Mouse (Mus musculus): ENCODE measurements around the gene Ccr3. TPM values are rescaled to one million over a fixed set of nuclear protein-coding genes. Genes with fewer than 3 reads are reported as not detected.
"Not testable (repeated sequence)": the region's sequence is repeated elsewhere in the genome, so short reads cannot be mapped to it uniquely, and the experiment has no call there.

Ccr3 gene
- 0.01 and 0.04 TPM in 2 replicates for polyA plus RNA-seq (2012; rRNA removed)

DNA sequence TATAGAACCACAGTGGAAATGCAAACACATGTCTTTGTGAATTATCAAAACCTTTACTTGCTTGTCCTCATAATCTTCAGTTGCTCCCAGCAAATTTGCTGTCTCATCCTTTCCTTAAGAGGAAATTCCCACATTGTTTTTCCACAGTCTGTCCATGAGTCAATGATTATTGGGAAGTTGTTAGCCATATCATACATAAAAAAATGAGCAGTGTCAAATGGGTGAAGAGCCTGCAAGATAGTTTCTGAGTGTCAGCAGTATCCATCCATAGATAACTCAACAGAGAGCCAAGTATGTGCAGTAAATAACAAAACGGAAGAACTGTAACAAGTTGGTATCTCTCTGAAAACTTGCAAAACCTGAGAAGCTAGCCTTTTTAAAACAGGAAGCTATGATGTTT lies at the start of gene Ccr3:
Gene Ccr3, plus strand, starts transcription at position 301 of the 400 bp plus-strand sequence.
- no peak for TF ChIP-seq POLR2A (IDR thresholded peaks at IDR 0.05; ENCODE audit: borderline replicate concordance, extremely low read depth, insufficient read depth, insufficient read length, poor library complexity, severe bottlenecking)
- no peak for TF ChIP-seq CTCF (IDR thresholded peaks at IDR 0.05; ENCODE audit: borderline replicate concordance, extremely low read depth, insufficient read depth, insufficient read length)
- no peak for DNase-seq (ENCODE audit: low read depth)

DNA sequence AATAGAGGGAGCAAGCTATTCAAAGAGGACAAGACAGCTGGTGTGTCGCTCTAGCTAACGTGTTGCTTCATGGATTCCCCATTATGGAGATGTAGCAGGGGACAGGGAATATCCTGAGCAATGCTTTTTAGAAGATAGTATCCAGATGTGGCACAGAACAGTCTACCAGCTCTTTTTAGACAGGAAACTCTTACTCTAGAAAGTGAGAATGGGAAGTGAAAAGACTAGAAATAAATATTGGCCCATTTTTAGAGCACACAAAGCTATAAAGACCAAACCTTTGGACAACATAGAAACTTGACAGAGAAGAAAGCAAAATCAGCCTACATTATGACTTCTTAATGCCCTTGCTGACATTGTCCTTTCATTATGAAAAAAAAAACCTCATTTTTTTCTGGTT lies 46.1 kb upstream of the Ccr3 start:
- no peak for DNase-seq (ENCODE audit: low read depth)

GRCm38 (mm10) chr9:123976876-123977663 lies 44.7 kb upstream of the Ccr3 start:
- TF ChIP-seq CTCF (IDR thresholded peaks at IDR 0.05; ENCODE audit: borderline replicate concordance, extremely low read depth, insufficient read depth, insufficient read length) (no peak), POLR2A (IDR thresholded peaks at IDR 0.05; ENCODE audit: borderline replicate concordance, extremely low read depth, insufficient read depth, insufficient read length, poor library complexity, severe bottlenecking) (no peak)
- no peak for DNase-seq (ENCODE audit: low read depth)

More for the DNA sequence above, 46.1 kb upstream of the Ccr3 start:
- TF ChIP-seq CTCF (IDR thresholded peaks at IDR 0.05; ENCODE audit: borderline replicate concordance, extremely low read depth, insufficient read depth, insufficient read length) (no peak), POLR2A (IDR thresholded peaks at IDR 0.05; ENCODE audit: borderline replicate concordance, extremely low read depth, insufficient read depth, insufficient read length, poor library complexity, severe bottlenecking) (no peak)

- no peak for TF ChIP-seq POLR2A (IDR thresholded peaks at IDR 0.05; ENCODE audit: borderline replicate concordance, extremely low read depth, insufficient read depth, insufficient read length, poor library complexity, severe bottlenecking)
- no peak for TF ChIP-seq CTCF (IDR thresholded peaks at IDR 0.05; ENCODE audit: borderline replicate concordance, extremely low read depth, insufficient read depth, insufficient read length)
- no peak for DNase-seq (ENCODE audit: low read depth)
Observed at GRCm38 (mm10) chr9:123978308-123978707, 43.5 kb upstream of the Ccr3 start, which contains the start of gene Ccr1l1. TSS of gene Ccr1l1 (minus strand) at chr9:123978408.

GRCm38 (mm10) chr9:123980858-123981475 lies 40.8 kb upstream of the Ccr3 start:
- DNase-seq (ENCODE audit: low read depth), result not testable (repeated sequence)

DNA sequence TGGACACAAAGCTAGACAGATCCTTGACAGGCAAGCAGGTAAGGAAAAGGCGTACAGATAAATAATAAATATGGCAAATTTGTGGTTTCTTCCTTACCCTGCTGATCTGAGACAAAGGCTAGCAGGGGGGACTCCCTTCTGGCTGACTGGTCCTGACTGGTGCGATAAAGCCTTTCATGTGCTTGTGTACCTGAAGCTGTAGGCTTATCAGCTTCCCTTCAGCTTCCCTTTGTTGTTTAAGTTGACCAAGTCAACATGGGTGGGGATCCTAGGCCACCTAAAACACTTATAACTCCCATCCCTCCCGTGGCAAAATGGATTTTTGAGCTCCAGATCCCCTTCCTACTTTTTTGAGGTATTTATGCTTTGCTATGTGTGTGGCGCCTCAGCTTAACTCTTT lies 39.9 kb upstream of the Ccr3 start:
- DNase-seq (ENCODE audit: low read depth), result no peak
- TF ChIP-seq CTCF (IDR thresholded peaks at IDR 0.05; ENCODE audit: borderline replicate concordance, extremely low read depth, insufficient read depth, insufficient read length) (no peak), POLR2A (IDR thresholded peaks at IDR 0.05; ENCODE audit: borderline replicate concordance, extremely low read depth, insufficient read depth, insufficient read length, poor library complexity, severe bottlenecking) (no peak)

DNA sequence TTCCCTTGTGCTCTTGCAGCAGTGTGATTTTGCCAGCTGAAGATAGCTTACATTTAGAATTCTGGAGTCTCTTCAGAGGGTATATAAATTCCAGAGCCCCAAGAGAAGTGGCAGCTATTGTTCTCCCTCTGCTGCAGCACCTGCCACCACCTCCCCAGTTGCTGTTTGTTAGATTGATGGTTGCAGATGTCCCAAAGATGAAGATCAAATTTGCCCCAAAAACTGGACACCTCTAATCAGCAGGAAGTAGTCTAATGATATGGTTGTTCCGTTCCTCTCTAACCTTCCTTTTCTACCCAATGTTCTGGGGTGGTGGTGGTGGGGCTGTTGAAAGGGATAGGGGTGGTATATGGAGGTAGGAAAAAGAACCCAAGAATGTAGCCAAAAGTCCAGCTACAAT lies 39.1 kb upstream of the Ccr3 start:
- TF ChIP-seq POLR2A (IDR thresholded peaks at IDR 0.05; ENCODE audit: borderline replicate concordance, extremely low read depth, insufficient read depth, insufficient read length, poor library complexity, severe bottlenecking) (no peak), CTCF (IDR thresholded peaks at IDR 0.05; ENCODE audit: borderline replicate concordance, extremely low read depth, insufficient read depth, insufficient read length) (no peak)

DNA sequence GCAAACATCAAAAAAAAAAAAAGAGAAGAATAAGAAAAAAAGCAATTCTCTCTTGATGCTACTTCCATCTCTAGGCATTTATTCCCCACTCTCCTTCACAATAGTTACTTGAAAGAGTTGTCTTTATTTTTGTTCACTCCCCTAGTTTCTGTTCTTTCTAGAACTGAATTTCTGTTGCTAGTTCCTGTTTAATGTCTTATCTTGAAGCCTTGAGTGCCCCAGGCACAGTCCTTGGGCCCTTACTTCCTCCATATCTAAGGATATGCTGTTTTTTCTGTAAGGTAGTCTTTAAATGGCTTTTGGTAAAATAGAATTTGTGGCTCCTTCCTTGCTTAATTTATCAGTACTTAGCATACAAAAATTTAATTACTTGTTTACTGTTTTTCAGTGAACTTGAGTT lies 36.8 kb upstream of the Ccr3 start:
- TF ChIP-seq CTCF (IDR thresholded peaks at IDR 0.05; ENCODE audit: borderline replicate concordance, extremely low read depth, insufficient read depth, insufficient read length) (no peak), POLR2A (IDR thresholded peaks at IDR 0.05; ENCODE audit: borderline replicate concordance, extremely low read depth, insufficient read depth, insufficient read length, poor library complexity, severe bottlenecking) (no peak)
- DNase-seq (ENCODE audit: low read depth), result no peak

More for the DNA sequence above, 39.1 kb upstream of the Ccr3 start:
- no peak for DNase-seq (ENCODE audit: low read depth)

- peak; percentile 4 for DNase-seq (ENCODE audit: low read depth)
- TF ChIP-seq CTCF (IDR thresholded peaks at IDR 0.05; ENCODE audit: borderline replicate concordance, extremely low read depth, insufficient read depth, insufficient read length) (no peak), POLR2A (IDR thresholded peaks at IDR 0.05; ENCODE audit: borderline replicate concordance, extremely low read depth, insufficient read depth, insufficient read length, poor library complexity, severe bottlenecking) (no peak)
Observed at GRCm38 (mm10) chr9:123986217-123986616, 35.6 kb upstream of the Ccr3 start.

GRCm38 (mm10) chr9:123989671-123990070 lies 32.1 kb upstream of the Ccr3 start:
- no peak for TF ChIP-seq CTCF (IDR thresholded peaks at IDR 0.05; ENCODE audit: borderline replicate concordance, extremely low read depth, insufficient read depth, insufficient read length)
- TF ChIP-seq POLR2A (IDR thresholded peaks at IDR 0.05; ENCODE audit: borderline replicate concordance, extremely low read depth, insufficient read depth, insufficient read length, poor library complexity, severe bottlenecking), result no peak
- no peak for DNase-seq (ENCODE audit: low read depth)

DNA sequence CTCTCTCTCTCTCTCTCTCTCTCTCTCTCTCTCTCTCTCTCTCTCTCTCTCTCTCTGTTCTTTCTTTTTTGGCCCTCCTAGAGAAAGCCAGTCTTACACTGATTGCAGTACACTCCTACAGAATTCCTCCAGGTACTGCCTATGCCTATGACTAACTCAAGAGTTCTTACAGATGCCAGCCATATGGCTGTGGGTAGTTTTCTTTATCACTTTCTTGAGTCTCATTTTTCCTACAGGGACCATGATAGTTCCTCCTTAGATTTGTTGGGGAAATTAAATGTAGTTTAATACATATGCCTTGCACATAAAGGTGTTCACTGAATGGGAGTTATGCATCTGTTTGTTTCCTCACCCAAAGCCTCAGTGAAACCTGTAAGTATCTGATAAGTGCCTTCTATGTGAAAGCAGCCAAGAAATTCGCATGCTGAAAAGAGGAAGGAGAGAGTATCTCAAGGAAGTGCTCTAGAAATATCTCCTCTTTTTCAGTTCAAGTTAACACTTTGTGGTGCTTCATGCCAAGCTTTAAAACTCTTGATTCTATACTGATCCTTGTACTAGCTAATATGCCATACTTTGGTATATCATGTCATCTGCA lies 30.4 kb upstream of the Ccr3 start:
- no peak for TF ChIP-seq CTCF (IDR thresholded peaks at IDR 0.05; ENCODE audit: borderline replicate concordance, extremely low read depth, insufficient read depth, insufficient read length)
- TF ChIP-seq POLR2A (IDR thresholded peaks at IDR 0.05; ENCODE audit: borderline replicate concordance, extremely low read depth, insufficient read depth, insufficient read length, poor library complexity, severe bottlenecking), result no peak

More for the DNA sequence above, 30.4 kb upstream of the Ccr3 start:
- DNase-seq (ENCODE audit: low read depth), result no peak

Measured in brain, embryonic 14.5 days (tissue).